ENCODE assay signal across 14 mouse cellular contexts in the genomic region with DNA sequence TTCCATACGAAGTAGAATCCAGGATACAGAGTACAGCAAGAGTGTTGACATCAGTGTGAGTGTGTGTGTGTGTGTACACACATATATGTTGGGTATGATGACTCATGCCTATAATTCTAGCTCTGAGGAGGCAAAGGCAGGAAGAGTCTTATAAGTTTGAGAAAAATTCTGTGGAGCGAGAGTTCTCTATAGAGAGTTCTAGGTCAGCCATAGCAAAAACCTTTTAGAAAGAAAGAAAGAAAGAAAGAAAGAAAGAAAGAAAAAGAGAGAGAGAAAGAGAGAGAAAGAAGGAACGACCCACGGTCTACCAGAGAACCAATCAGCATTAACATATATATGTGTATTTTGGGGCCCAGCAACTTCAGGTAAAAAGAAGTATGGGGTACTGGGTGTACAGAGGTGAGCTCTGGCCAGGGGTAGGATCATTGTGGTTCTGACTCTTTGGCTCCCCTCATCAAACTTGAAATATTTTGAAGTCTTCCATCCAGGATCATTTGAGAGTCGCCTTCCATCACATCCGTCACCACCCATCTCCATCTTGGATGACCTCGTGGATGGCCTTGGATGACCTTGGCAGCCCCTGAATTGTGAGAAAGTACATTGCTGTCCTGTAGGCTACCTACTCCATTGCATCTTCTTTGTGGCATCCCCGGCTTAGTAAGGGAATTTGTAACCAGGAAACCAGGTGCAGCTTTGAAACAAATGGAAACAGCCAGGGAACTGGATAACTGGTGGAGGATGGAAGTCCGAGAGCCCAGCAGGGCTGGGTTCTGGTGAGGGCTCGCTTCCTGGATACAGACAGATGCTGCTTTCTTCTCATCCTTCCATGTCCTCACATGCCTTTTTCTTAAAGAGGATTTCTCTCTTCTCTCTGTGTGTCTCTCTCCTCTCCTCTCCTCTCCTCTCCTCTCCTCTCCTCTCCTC.
"Had no signal": no experiment of that assay in that cellular context is flagged by ENCODE, and none has a peak within 500 bp of the region (broad histone marks: within the 10 kb centered on the region; RNA-seq: fewer than 3 reads in every experiment).

No protein-coding gene starts in this region.

- H3K27me3 ChIP-seq: midbrain, embryonic 15.5 days; neural tube, embryonic 12.5 days; stomach, embryonic 15.5 days had no signal

- DNase-seq: lung, adult 18-20 months; lung, embryonic 14.5 days; lung, postnatal 10 days; right cerebral cortex, postnatal 14 days; thymus, adult 2 months; thymus, postnatal 25 days; thymus, postnatal 4 days had no signal

- H3K36me3 ChIP-seq: midbrain, embryonic 13.5 days; midbrain, embryonic 15.5 days; neural tube, embryonic 12.5 days; stomach, embryonic 15.5 days had no signal

- H3K4me3 ChIP-seq: megakaryocyte, embryonic 14.5 days; midbrain, embryonic 13.5 days; midbrain, embryonic 15.5 days; neural tube, embryonic 12.5 days; stomach, embryonic 15.5 days had no signal

- H3K27ac ChIP-seq: liver, embryonic 14.5 days; macrophage; midbrain, embryonic 13.5 days; midbrain, embryonic 15.5 days; neural tube, embryonic 12.5 days; stomach, embryonic 15.5 days had no signal

- H3K4me1 ChIP-seq: megakaryocyte, embryonic 14.5 days; midbrain, embryonic 13.5 days; stomach, embryonic 15.5 days had no signal

- H3K9me3 ChIP-seq: megakaryocyte, embryonic 14.5 days; midbrain, embryonic 13.5 days; midbrain, embryonic 15.5 days; neural tube, embryonic 12.5 days; stomach, embryonic 15.5 days had no signal
